Mouse (Mus musculus): ENCODE measurements at regions not wholly inside any gene's neighbourhood (a gene's known extent, or its start where the extent isn't known, plus 50 kb on each side); places are given as distances from the start of the nearest gene placed in this dataset.

- DNase-seq (ENCODE audit: low spot score in 2 of 2) = no peak
These were observed 73.5 kb downstream of the Ets2 start for GRCm38 (mm10) chr16:95775361-95775760.

DNA sequence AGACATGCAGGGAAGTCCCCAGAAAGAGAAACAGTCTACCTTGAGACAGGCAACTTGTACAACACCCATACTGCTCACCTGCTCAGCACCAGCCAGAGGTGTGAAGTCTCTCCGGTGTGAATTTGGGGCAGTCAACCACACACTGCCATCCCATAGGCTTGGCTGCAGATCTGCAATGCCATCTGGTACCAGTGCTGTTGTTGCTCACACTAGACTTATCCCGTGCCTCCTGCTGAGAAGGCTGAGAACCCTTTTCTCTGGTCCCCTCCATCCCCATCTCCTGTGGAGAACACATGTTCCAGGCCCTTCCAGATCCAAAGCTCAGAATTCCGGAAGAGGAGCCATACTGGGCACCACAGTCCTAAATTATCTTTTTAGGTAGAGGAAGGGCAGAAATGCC is 71.3 kb downstream of the Ets2 start:
- DNase-seq (ENCODE audit: low spot score in 2 of 2) = no peak

Data from right cerebral cortex, postnatal 10 days (tissue).